Mouse (Mus musculus): ENCODE data around the gene Vmn1r171.
"Not testable (repeated sequence)": the region's sequence is repeated elsewhere in the genome, so short reads cannot be mapped to it uniquely, and the experiment has no call there.

The Vmn1r171 gene

GRCm38 (mm10) chr7:23630422-23630821 is at the start of gene Vmn1r171:
TSS of gene Vmn1r171 (plus strand) at chr7:23630722.
- no peak for DNase-seq (ENCODE audit: low spot score in 2 of 2)

- not testable (repeated sequence) for DNase-seq (ENCODE audit: low spot score in 2 of 2)
These were observed 24.6 kb upstream of the Vmn1r171 start, which contains the start of gene Vmn1r170 for GRCm38 (mm10) chr7:23605875-23606274. TSS of gene Vmn1r170 (plus strand) at chr7:23606175.

- no peak for DNase-seq (ENCODE audit: low spot score in 2 of 2)
These were observed 27.5 kb downstream of the Vmn1r171 start, which contains the start of gene Vmn1r172 for GRCm38 (mm10) chr7:23658016-23658415. TSS of gene Vmn1r172 (plus strand) at chr7:23658316.
